Comparison of ENCODE assay signal across 13 mouse cellular contexts in genomic region chr6:77357748-77358470, GRCm38 (mm10).
A peak's percentile ranks its signal among the peaks of the same experiment; 100 is the strongest.
DNase-seq lines count a peak whose midpoint lies in the region; ATAC-seq lines count a peak whose summit lies in the region.
"Had no signal": no experiment of that assay in that cellular context is flagged by ENCODE, and none has a peak within 500 bp of the region (broad histone marks: within the 10 kb centered on the region; RNA-seq: fewer than 3 reads in every experiment).

No protein-coding gene starts in this region.

- H3K9ac ChIP-seq in hindbrain, embryonic 15.5 days, result no peak overlapping the region
- H3K9ac ChIP-seq: liver, postnatal 0 days had no signal

- intact Hi-C loops in left cerebral cortex, postnatal 10 days (cut with DNase I), result no loop called here

- H3K4me3 ChIP-seq in hindbrain, embryonic 15.5 days, result no peak overlapping the region

- DNase-seq in cerebellum, adult 9-10 months, result peak; percentile 68
- peak; percentile 15 to 33 for DNase-seq in left cerebral cortex, postnatal 10 days (ENCODE audit: extremely low spot score in 1 of 2, low spot score in 2 of 2)
- DNase-seq in retina, postnatal 1 day, result no peak
- DNase-seq in adrenal gland, postnatal 14 days, result no peak
- DNase-seq in B cell, adult 2 months, result no peak
- no peak for DNase-seq in urinary bladder, adult 18-20 months (ENCODE audit: low spot score in 2 of 2)
- DNase-seq: heart, postnatal 10 days; kidney, postnatal 4 days; liver, postnatal 0 days; spleen, adult 18-20 months had no signal

- peak; percentile 92 for ATAC-seq in cerebellum, adult (ENCODE audit: insufficient number of reproducible peaks, low FRiP score, low TSS enrichment)
- no peak for ATAC-seq in hindbrain, embryonic 15.5 days (ENCODE audit: low FRiP score, low read depth)
- ATAC-seq: activated CD4-positive, CD25-positive, alpha-beta regulatory T cell, adult 4 months; liver, postnatal 0 days had no signal

- no peaks in the 10 kb centered on the region for H3K36me3 ChIP-seq in hindbrain, embryonic 15.5 days

- H3K4me1 ChIP-seq in hindbrain, embryonic 15.5 days (replicated peaks), result peaks cover 5% of the 10 kb centered on the region; the same call in 1 of the 2 replicates

- no peaks in the 10 kb centered on the region for H3K27me3 ChIP-seq in hindbrain, embryonic 15.5 days

- 41% methylated on average over 9 of the region's 9 CpGs for WGBS in hindbrain, embryonic 15.5 days

- no peak overlapping the region for H3K4me2 ChIP-seq in hindbrain, embryonic 15.5 days

- no peaks in the 10 kb centered on the region for H3K9me3 ChIP-seq in hindbrain, embryonic 15.5 days

- peak overlapping the region; percentile 49 for H3K27ac ChIP-seq in hindbrain, embryonic 15.5 days (replicated peaks)

Comparison
In these comparisons a context has a peak if more than half of its experiments do, and no peak if none do; other contexts are left out.
1. DNase-seq: peak in cerebellum, adult 9-10 months (single experiment) and left cerebral cortex, postnatal 10 days (2 of 2); none in retina, postnatal 1 day (single experiment), adrenal gland, postnatal 14 days (single experiment), B cell, adult 2 months (0 of 2) and urinary bladder, adult 18-20 months (0 of 2).